In the genomic region with DNA sequence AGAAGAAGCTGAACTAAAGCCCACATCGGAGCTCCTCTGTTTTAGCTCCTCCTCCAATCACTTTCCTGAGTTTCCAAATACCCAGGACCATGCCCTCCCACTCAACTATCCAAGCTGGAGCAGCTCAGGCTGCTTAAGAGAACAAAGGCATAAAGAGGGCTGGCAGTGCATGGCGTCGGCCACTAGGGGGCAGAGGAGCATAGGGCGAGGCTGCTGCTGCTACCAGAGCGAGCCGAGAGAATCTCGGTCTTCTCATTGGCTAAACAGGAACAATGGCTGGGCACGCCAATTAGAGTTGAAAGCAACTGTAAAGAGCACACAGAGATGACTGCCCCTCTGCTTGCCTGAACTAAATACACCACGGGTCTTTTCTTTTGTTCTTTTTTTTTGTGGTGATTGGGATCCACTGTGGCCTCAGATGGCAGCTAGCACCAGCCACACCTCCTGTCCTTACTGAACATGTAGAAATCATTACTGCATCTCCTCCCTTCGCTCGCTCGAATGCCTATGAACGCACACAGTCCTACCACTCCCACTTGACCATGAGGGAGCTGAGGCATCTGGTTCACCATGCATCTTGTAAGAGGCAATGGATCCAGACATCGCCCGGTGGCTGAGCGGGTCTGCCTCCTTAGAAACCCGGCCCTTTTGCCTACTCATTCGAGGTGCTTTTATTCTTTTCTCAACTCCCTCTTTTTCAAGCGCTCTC, we compare ENCODE assay signal across 8 mouse cellular contexts. TPM values are rescaled to one million over a fixed set of nuclear protein-coding genes. Genes with fewer than 3 reads are reported as not detected.
DNase-seq lines count a peak whose midpoint lies in the region; ATAC-seq lines count a peak whose summit lies in the region.

No protein-coding gene starts in this region.

- 21% methylated on average over 19 of the region's 19 CpGs for WGBS in intestine, embryonic 15.5 days

- peaks cover 5% of the 10 kb centered on the region; the same call in 1 of the 2 replicates for H3K4me1 ChIP-seq in intestine, embryonic 15.5 days (replicated peaks)

- peak; percentile 89 for ATAC-seq in intestine, embryonic 15.5 days

- no peaks in the 10 kb centered on the region for H3K9me3 ChIP-seq in intestine, embryonic 15.5 days

- no peaks in the 10 kb centered on the region for H3K27me3 ChIP-seq in intestine, embryonic 15.5 days (replicated peaks)

- DNase-seq in adrenal gland, adult 18-20 months (ENCODE audit: low spot score in 2 of 2) = peak; percentile 92 to 94
- DNase-seq in embryo, embryonic 11 days = peak; percentile 96
- DNase-seq in gastrocnemius, postnatal 36 days = peak; percentile 83 to 91
- peak; percentile 96 for DNase-seq in left cerebral cortex, postnatal 14 days (ENCODE audit: low spot score in 2 of 2)
- DNase-seq in mesoderm, embryonic 11.5 days (ENCODE audit: low read depth, low spot score) = peak; percentile 98
- peak; percentile 89 for DNase-seq in right cerebral cortex, postnatal 25 days
- peak; percentile 80 to 89 for DNase-seq in urinary bladder, postnatal 36 days (ENCODE audit: low spot score in 2 of 2)

- intact Hi-C loops in gastrocnemius, postnatal 36 days (cut with DNase I) = loop anchor here (1.0 to 2.0 kb wide), 2 partner anchors 35 to 61 kb away; a partner anchor contains a TSS
- intact Hi-C loops in left cerebral cortex, postnatal 14 days (cut with DNase I) = loop anchor here (1.0 to 2.0 kb wide), 2 partner anchors 35 to 61 kb away; a partner anchor contains a TSS

- no peak overlapping the region for H3K4me3 ChIP-seq in intestine, embryonic 15.5 days (replicated peaks)

- peak overlapping the region; percentile 52; the same call in 1 of the 2 replicates for H3K27ac ChIP-seq in intestine, embryonic 15.5 days

- H3K36me3 ChIP-seq in intestine, embryonic 15.5 days = peaks cover 13% of the 10 kb centered on the region

- peak overlapping the region; percentile 46 for H3K4me2 ChIP-seq in intestine, embryonic 15.5 days (replicated peaks)

- 0 out of 2 replicates have a peak overlapping the region, but pooled peaks have one; percentile 30 for H3K9ac ChIP-seq in intestine, embryonic 15.5 days

RNA-seq across cellular contexts. Expression of a gene that starts 34.5 kb away (rescaled TPM):
- total RNA-seq in adrenal gland, adult 18-20 months (2021) = 10 to 100 TPM; 13.9 to 23.5 TPM
- total RNA-seq in gastrocnemius, postnatal 36 days (2021) = 1 to 10 TPM; 3.5 to 4.3 TPM
- 17.3 and 20.9 TPM in 2 replicates for polyA plus RNA-seq in intestine, embryonic 15.5 days (2015; fragmentation: Nextera tagmentation; extraction: Ambion mirVana)
- 10 to 100 TPM; 16.4 to 16.8 TPM for total RNA-seq in left cerebral cortex, postnatal 14 days (2021)

RNA-seq across cellular contexts. Expression of a gene that starts 34.7 kb away (rescaled TPM):
- 10 to 100 TPM; 26.5 to 36.7 TPM for total RNA-seq in adrenal gland, adult 18-20 months (2021)
- 1 to 10 TPM; 3.9 to 4.0 TPM for total RNA-seq in gastrocnemius, postnatal 36 days (2021)
- polyA plus RNA-seq in intestine, embryonic 15.5 days (2015; fragmentation: Nextera tagmentation; extraction: Ambion mirVana) = 71.8 and 72.4 TPM in 2 replicates
- total RNA-seq in left cerebral cortex, postnatal 14 days (2021) = 10 to 100 TPM; 23.4 to 24.2 TPM

RNA-seq across cellular contexts. Expression of a gene that starts 39.5 kb away (rescaled TPM):
- total RNA-seq in adrenal gland, adult 18-20 months (2021) = 1 to 10 TPM; 3.4 to 7.2 TPM
- total RNA-seq in gastrocnemius, postnatal 36 days (2021) = 1 to 10 TPM in 1 of 2 experiments, under 1 TPM in 1; 0.87 to 1.1 TPM
- polyA plus RNA-seq in intestine, embryonic 15.5 days (2015; fragmentation: Nextera tagmentation; extraction: Ambion mirVana) = 10.0 and 10.7 TPM in 2 replicates
- total RNA-seq in left cerebral cortex, postnatal 14 days (2021) = 10 to 100 TPM; 21.9 to 22.2 TPM

Comparison
In these comparisons a context has a peak if more than half of its experiments do, and no peak if none do; other contexts are left out.
1. RNA of a gene that starts 34.7 kb away (total RNA-seq): 26.5 to 36.7 TPM in adrenal gland, adult 18-20 months and 23.4 to 24.2 TPM in left cerebral cortex, postnatal 14 days; 3.9 to 4.0 TPM in gastrocnemius, postnatal 36 days; every median in the first group is over 4 times any median in the second.
2. Peak in every context shown above with its lines, with median percentiles within 50 percentile points of each other: DNase-seq.